Mouse (Mus musculus): ENCODE data around the gene Pyroxd2. TPM values are rescaled to one million over a fixed set of nuclear protein-coding genes. Genes with fewer than 3 reads are reported as not detected.
"Not testable (repeated sequence)": the region's sequence is repeated elsewhere in the genome, so short reads cannot be mapped to it uniquely, and the experiment has no call there.

The Pyroxd2 gene
- polyA plus RNA-seq (2014; fragmentation: Nextera tagmentation; extraction: Ambion mirVana) = 0.71 and 0.88 TPM in 2 replicates

- DNase-seq (ENCODE audit: low spot score) (peak; percentile 81), ATAC-seq (ENCODE audit: insufficient number of reproducible peaks, low FRiP score, low TSS enrichment, low read depth) (peak; percentile 80; the same call in 1 of the 2 replicates)
- H3K9ac ChIP-seq (ENCODE audit: low read length) = peak within 1 kb of the TSS; percentile 51
- H3K27ac ChIP-seq (replicated peaks; ENCODE audit: low read depth, low read length) = peak within 1 kb of the TSS; percentile 30; the same call in 1 of the 2 replicates
- H3K4me1 ChIP-seq (ENCODE audit: control insufficient read depth, insufficient read depth, low read length) = peaks cover 7% of the 10 kb centered on the region; the same call in 1 of the 2 replicates
- WGBS = 5% methylated on average over 22 of the region's 22 CpGs
- no peaks in the 10 kb centered on the region for H3K9me3 ChIP-seq (ENCODE audit: control insufficient read depth, low read length)
- peak within 1 kb of the TSS; percentile 58 for H3K4me2 ChIP-seq (ENCODE audit: low read depth, severe bottlenecking)
- H3K36me3 ChIP-seq (ENCODE audit: control insufficient read depth, insufficient read depth, low read length) = no peaks in the 10 kb centered on the region
- peak within 1 kb of the TSS; percentile 21 for H3K4me3 ChIP-seq (ENCODE audit: low read depth, low read length)
- H3K27me3 ChIP-seq (ENCODE audit: control insufficient read depth, insufficient read depth, low read length) = no peaks in the 10 kb centered on the region
Measured at GRCm38 (mm10) chr19:42752363-42752931, at the start of gene Pyroxd2. TSS of gene Pyroxd2 (minus strand) at chr19:42752775.

GRCm38 (mm10) chr19:42797866-42798265, 45.3 kb upstream of the Pyroxd2 start:
- H3K9me3 ChIP-seq (ENCODE audit: control insufficient read depth, low read length) = no peaks in the 10 kb centered on the region
- DNase-seq (ENCODE audit: low spot score) (no peak), ATAC-seq (ENCODE audit: insufficient number of reproducible peaks, low FRiP score, low TSS enrichment, low read depth) (no peak)
- peaks cover 8% of the 10 kb centered on the region; the same call in 1 of the 2 replicates for H3K4me1 ChIP-seq (ENCODE audit: control insufficient read depth, insufficient read depth, low read length)
- no peak overlapping the region for H3K4me2 ChIP-seq (ENCODE audit: low read depth, severe bottlenecking)
- H3K4me3 ChIP-seq (ENCODE audit: low read depth, low read length) = no peak overlapping the region
- 29% methylated on average over 2 of the region's 2 CpGs for WGBS
- no peaks in the 10 kb centered on the region for H3K27me3 ChIP-seq (ENCODE audit: control insufficient read depth, insufficient read depth, low read length)
- H3K9ac ChIP-seq (ENCODE audit: low read length) = no peak overlapping the region
- H3K36me3 ChIP-seq (ENCODE audit: control insufficient read depth, insufficient read depth, low read length) = no peaks in the 10 kb centered on the region
- no peak overlapping the region for H3K27ac ChIP-seq (replicated peaks; ENCODE audit: low read depth, low read length)

GRCm38 (mm10) chr19:42795801-42796200, 43.2 kb upstream of the Pyroxd2 start:
- peaks cover 8% of the 10 kb centered on the region; the same call in 1 of the 2 replicates for H3K4me1 ChIP-seq (ENCODE audit: control insufficient read depth, insufficient read depth, low read length)
- WGBS = 27% methylated on average over 9 of the region's 9 CpGs
- H3K9me3 ChIP-seq (ENCODE audit: control insufficient read depth, low read length) = no peaks in the 10 kb centered on the region
- no peaks in the 10 kb centered on the region for H3K27me3 ChIP-seq (ENCODE audit: control insufficient read depth, insufficient read depth, low read length)
- H3K4me3 ChIP-seq (ENCODE audit: low read depth, low read length) = no peak overlapping the region
- peak overlapping the region; percentile 35; the same call in 1 of the 2 replicates for H3K9ac ChIP-seq (ENCODE audit: low read length)
- no peak for DNase-seq (ENCODE audit: low spot score)
- H3K36me3 ChIP-seq (ENCODE audit: control insufficient read depth, insufficient read depth, low read length) = no peaks in the 10 kb centered on the region
- ATAC-seq (ENCODE audit: insufficient number of reproducible peaks, low FRiP score, low TSS enrichment, low read depth) = no peak
- H3K27ac ChIP-seq (replicated peaks; ENCODE audit: low read depth, low read length) = no peak overlapping the region
- peak overlapping the region; percentile 55 for H3K4me2 ChIP-seq (ENCODE audit: low read depth, severe bottlenecking)

DNA sequence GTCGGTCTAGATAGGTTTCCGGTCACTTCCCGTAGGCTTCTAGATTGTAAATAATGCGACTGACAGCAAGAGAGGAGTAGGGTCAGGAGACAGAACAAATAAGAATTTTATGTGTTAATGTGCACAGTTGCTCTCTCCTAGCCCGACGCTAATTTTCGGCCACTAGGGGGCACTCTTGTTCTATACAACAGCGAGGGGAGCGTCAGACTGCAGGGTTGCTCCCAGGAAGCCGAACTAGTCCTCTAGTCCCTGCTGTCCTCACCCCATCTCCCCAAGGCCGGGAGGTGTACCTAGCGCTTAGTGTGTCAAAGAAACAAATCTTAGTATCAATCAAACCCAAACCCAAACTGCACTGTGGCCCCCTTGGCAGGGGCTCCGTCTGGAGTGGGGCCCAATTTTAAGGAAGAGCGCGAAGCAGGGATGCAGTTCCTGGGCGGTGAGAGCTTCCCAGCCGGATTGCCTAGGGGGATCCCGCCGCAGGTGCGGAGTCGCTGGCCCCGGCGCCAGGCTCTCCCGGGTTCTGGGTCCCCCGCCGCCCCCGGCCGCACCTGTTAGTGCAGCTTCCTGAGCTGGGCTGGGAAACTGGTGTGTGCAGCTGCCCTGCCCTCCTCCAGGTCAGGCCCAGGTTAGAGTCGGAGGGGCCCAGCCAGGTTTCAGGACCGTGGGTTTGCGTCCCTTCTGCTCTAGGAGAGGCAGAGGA, 42.5 kb upstream of the Pyroxd2 start:
- Histone ChIP-seq H3K4me3 (ENCODE audit: low read depth, low read length) (peak overlapping the region; percentile 29), H3K27ac (replicated peaks; ENCODE audit: low read depth, low read length) (no peak overlapping the region), H3K9ac (ENCODE audit: low read length) (peak overlapping the region; percentile 35; the same call in 1 of the 2 replicates), H3K36me3 (ENCODE audit: control insufficient read depth, insufficient read depth, low read length) (no peaks in the 10 kb centered on the region), H3K4me1 (ENCODE audit: control insufficient read depth, insufficient read depth, low read length) (peaks cover 8% of the 10 kb centered on the region; the same call in 1 of the 2 replicates), H3K4me2 (ENCODE audit: low read depth, severe bottlenecking) (peak overlapping the region; percentile 55), H3K27me3 (ENCODE audit: control insufficient read depth, insufficient read depth, low read length) (no peaks in the 10 kb centered on the region), H3K9me3 (ENCODE audit: control insufficient read depth, low read length) (no peaks in the 10 kb centered on the region)
- WGBS = 1% methylated on average over 30 of the region's 31 CpGs
- peak; percentile 65; the same call in 1 of the 2 replicates for ATAC-seq (ENCODE audit: insufficient number of reproducible peaks, low FRiP score, low TSS enrichment, low read depth)
- DNase-seq (ENCODE audit: low spot score) = peak; percentile 97

GRCm38 (mm10) chr19:42788311-42788710, 35.7 kb upstream of the Pyroxd2 start:
- H3K9me3 ChIP-seq (ENCODE audit: control insufficient read depth, low read length) = no peaks in the 10 kb centered on the region
- no peak overlapping the region for H3K27ac ChIP-seq (replicated peaks; ENCODE audit: low read depth, low read length)
- 59% methylated on average over 5 of the region's 5 CpGs for WGBS

DNA sequence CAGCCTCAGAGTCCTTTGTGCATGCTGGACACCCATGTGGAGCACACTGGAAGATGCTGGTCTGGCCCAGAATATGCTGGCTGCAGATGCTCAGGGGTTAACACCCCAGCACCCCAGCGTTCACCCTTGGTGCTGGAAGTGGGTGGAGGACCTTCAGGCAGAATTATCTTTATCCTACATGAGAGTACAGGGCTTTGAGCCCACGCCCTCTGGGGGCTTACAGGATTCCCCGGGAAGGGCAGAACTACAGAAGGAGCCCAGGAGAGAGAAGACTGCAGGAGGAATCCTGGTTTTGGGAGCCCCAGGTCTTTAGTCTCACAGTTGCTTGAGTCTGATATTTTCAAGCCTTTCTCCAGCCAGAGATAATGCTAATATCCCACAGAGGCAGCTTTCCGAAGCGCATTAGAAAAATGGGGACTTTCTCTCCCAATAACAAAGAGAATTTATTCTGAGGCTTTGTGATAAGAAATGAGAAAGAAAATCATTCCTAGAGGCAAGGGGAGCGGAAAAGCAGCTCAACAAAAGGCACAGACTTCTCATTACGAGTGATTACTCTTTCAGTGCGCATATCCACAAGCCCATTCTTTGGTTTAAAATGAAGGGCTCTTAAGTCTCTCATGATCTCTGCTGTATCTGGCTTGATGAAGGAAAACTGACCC, 33.1 kb upstream of the Pyroxd2 start:
- H3K27me3 ChIP-seq (ENCODE audit: control insufficient read depth, insufficient read depth, low read length) = no peaks in the 10 kb centered on the region
- ATAC-seq (ENCODE audit: insufficient number of reproducible peaks, low FRiP score, low TSS enrichment, low read depth) = no peak
- no peaks in the 10 kb centered on the region for H3K9me3 ChIP-seq (ENCODE audit: control insufficient read depth, low read length)
- H3K4me1 ChIP-seq (ENCODE audit: control insufficient read depth, insufficient read depth, low read length) = no peaks in the 10 kb centered on the region
- H3K4me3 ChIP-seq (ENCODE audit: low read depth, low read length) = no peak overlapping the region
- H3K4me2 ChIP-seq (ENCODE audit: low read depth, severe bottlenecking) = no peak overlapping the region
- H3K27ac ChIP-seq (replicated peaks; ENCODE audit: low read depth, low read length) = no peak overlapping the region
- no peaks in the 10 kb centered on the region for H3K36me3 ChIP-seq (ENCODE audit: control insufficient read depth, insufficient read depth, low read length)
- no peak overlapping the region for H3K9ac ChIP-seq (ENCODE audit: low read length)
- no peak for DNase-seq (ENCODE audit: low spot score)
- WGBS = 64% methylated on average over 8 of the region's 8 CpGs

More at GRCm38 (mm10) chr19:42788311-42788710, 35.7 kb upstream of the Pyroxd2 start:
- no peaks in the 10 kb centered on the region for H3K27me3 ChIP-seq (ENCODE audit: control insufficient read depth, insufficient read depth, low read length)
- H3K4me2 ChIP-seq (ENCODE audit: low read depth, severe bottlenecking) = no peak overlapping the region
- H3K4me3 ChIP-seq (ENCODE audit: low read depth, low read length) = no peak overlapping the region
- H3K9ac ChIP-seq (ENCODE audit: low read length) = no peak overlapping the region
- H3K36me3 ChIP-seq (ENCODE audit: control insufficient read depth, insufficient read depth, low read length) = no peaks in the 10 kb centered on the region
- DNase-seq (ENCODE audit: low spot score) (no peak), ATAC-seq (ENCODE audit: insufficient number of reproducible peaks, low FRiP score, low TSS enrichment, low read depth) (no peak)
- no peaks in the 10 kb centered on the region for H3K4me1 ChIP-seq (ENCODE audit: control insufficient read depth, insufficient read depth, low read length)

GRCm38 (mm10) chr19:42785129-42785528, 32.6 kb upstream of the Pyroxd2 start:
- H3K27ac ChIP-seq (replicated peaks; ENCODE audit: low read depth, low read length) = no peak overlapping the region
- no peaks in the 10 kb centered on the region for H3K4me1 ChIP-seq (ENCODE audit: control insufficient read depth, insufficient read depth, low read length)
- H3K9ac ChIP-seq (ENCODE audit: low read length) = no peak overlapping the region
- no peak overlapping the region for H3K4me2 ChIP-seq (ENCODE audit: low read depth, severe bottlenecking)
- no peaks in the 10 kb centered on the region for H3K9me3 ChIP-seq (ENCODE audit: control insufficient read depth, low read length)
- H3K36me3 ChIP-seq (ENCODE audit: control insufficient read depth, insufficient read depth, low read length) = no peaks in the 10 kb centered on the region
- WGBS = 19% methylated on average over 2 of the region's 2 CpGs
- DNase-seq (ENCODE audit: low spot score) (no peak), ATAC-seq (ENCODE audit: insufficient number of reproducible peaks, low FRiP score, low TSS enrichment, low read depth) (no peak)
- H3K4me3 ChIP-seq (ENCODE audit: low read depth, low read length) = no peak overlapping the region
- no peaks in the 10 kb centered on the region for H3K27me3 ChIP-seq (ENCODE audit: control insufficient read depth, insufficient read depth, low read length)

DNA sequence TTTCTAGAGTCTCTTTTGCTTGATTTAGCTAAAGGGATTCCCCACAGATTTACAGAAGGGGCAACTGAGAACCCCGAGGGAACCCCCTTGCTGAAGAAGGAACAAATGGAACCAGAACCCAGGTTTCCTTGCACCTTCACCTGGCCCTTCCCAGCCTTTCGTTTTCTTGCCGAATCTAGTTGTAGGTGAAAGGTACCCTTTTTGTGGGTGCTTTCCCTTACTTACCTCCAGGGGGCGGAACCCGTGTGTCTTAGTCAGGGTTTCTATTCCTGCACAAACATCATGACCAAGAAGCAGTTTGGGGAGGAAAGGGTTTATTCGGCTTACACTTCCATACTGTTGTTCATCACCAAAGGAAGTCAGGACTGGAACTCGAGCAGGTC, 27.6 kb upstream of the Pyroxd2 start:
- not testable (repeated sequence) for H3K27ac ChIP-seq (replicated peaks; ENCODE audit: low read depth, low read length); H3K4me1 ChIP-seq (ENCODE audit: control insufficient read depth, insufficient read depth, low read length); H3K36me3 ChIP-seq (ENCODE audit: control insufficient read depth, insufficient read depth, low read length); DNase-seq (ENCODE audit: low spot score); H3K9me3 ChIP-seq (ENCODE audit: control insufficient read depth, low read length); H3K27me3 ChIP-seq (ENCODE audit: control insufficient read depth, insufficient read depth, low read length); ATAC-seq (ENCODE audit: insufficient number of reproducible peaks, low FRiP score, low TSS enrichment, low read depth)
- peak overlapping the region; percentile 53 for H3K4me3 ChIP-seq (ENCODE audit: low read depth, low read length)
- peak overlapping the region; percentile 58 for H3K4me2 ChIP-seq (ENCODE audit: low read depth, severe bottlenecking)
- WGBS = 50% methylated on average over 7 of the region's 7 CpGs
- H3K9ac ChIP-seq (ENCODE audit: low read length) = peak overlapping the region; percentile 57

All from limb, embryonic 11.5 days (tissue).